Mouse (Mus musculus): Measurements from ENCODE around the gene Med12l. TPM values are rescaled to one million over a fixed set of nuclear protein-coding genes. Genes with fewer than 3 reads are reported as not detected.
A peak's percentile ranks its signal among the peaks of the same experiment; 100 is the strongest.

The Med12l gene
- total and polyA plus RNA-seq, 3 experiments, result 0.16 TPM; not detected in 2

DNA sequence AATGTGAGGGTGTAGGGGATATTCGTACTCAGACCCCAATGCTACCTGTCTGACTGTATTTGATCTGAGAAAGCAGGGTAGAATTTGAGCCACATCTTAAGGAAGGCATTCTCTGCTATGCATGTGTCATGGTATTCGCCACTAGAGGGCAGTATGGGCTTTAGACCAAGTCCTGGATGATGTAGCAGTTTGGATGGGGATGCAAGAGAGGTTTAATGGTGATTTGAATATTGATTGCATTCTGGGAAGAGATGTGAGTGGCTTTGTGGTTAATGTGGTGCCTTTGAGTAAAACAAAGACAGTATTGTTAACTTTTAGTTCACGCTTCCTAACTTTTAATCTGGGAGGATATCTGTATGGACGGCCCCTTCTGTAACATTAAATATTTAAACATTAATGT lies 73.7 kb downstream of the Med12l start:
- Histone ChIP-seq H3K9me3 (replicated peaks) (no peaks in the 10 kb centered on the region), H3K27me3 (ENCODE audit: insufficient read depth, low read length) (peaks cover 3% of the 10 kb centered on the region; the same call in 1 of the 2 replicates), H3K4me3 (ENCODE audit: low read depth, low read length) (no peak overlapping the region), H3K36me3 (replicated peaks) (no peaks in the 10 kb centered on the region), H3K4me1 (ENCODE audit: insufficient read depth, low read depth, low read length) (no peaks in the 10 kb centered on the region)
- no peak for TF ChIP-seq GATA1 (IDR thresholded peaks at IDR 0.05; ENCODE audit: borderline replicate concordance, low read length)
- peak; percentile 64 for TF ChIP-seq CTCF (IDR thresholded peaks at IDR 0.05; ENCODE audit: low read depth, low read length)
- peak; percentile 19 for DNase-seq (ENCODE audit: low spot score)
- peak; percentile 22; the same call in 1 of the 2 replicates for ATAC-seq (ENCODE audit: extremely low read depth, insufficient number of reproducible peaks, low FRiP score, poor library complexity, severe bottlenecking)

DNA sequence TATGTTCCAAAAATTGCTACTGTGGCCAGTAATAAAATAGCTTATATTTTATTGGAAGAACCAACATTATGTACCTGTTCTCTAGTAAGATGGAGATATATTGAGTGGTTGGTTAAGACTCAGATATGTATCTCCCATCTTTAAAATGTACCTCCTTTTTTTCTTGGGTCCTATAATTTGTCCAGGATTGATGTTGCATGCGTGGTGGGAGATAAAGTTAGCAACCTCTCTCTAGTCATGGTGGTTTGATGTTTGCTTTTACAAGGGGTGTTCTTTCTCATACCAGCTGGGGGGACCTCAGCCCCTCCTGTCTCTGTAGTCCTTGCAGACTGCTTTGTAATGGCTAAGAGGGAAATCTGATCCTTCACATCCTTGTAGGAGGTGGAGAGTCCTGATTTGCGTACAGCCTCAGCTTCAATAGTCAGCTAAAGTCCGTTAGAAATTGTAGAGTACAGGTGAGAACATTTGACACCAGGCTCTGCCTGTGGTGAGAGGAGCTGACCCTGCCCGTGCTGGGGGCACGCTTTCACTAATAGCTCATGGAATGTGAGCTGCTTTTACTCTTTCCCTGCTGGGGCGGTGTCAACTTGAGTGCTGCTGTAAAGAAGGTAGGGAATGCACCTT lies 74.8 kb downstream of the Med12l start:
- DNase-seq (ENCODE audit: low spot score) (no peak), ATAC-seq (ENCODE audit: extremely low read depth, insufficient number of reproducible peaks, low FRiP score, poor library complexity, severe bottlenecking) (no peak)
- Histone ChIP-seq H3K4me1 (ENCODE audit: insufficient read depth, low read depth, low read length) (no peaks in the 10 kb centered on the region), H3K36me3 (replicated peaks) (no peaks in the 10 kb centered on the region), H3K9me3 (replicated peaks) (no peaks in the 10 kb centered on the region), H3K4me3 (ENCODE audit: low read depth, low read length) (no peak overlapping the region), H3K27me3 (ENCODE audit: insufficient read depth, low read length) (peaks cover 3% of the 10 kb centered on the region; the same call in 1 of the 2 replicates)
- TF ChIP-seq TAL1 (conservative IDR thresholded peaks at IDR 0.05; ENCODE audit: low read depth, low read length) (no peak), GATA1 (IDR thresholded peaks at IDR 0.05; ENCODE audit: borderline replicate concordance, low read length) (no peak), POLR2AphosphoS5 (IDR thresholded peaks at IDR 0.05; ENCODE audit: insufficient replicate concordance, low read depth, low read length) (no peak)

GRCm38 (mm10) chr3:59080919-59081318 lies 75.3 kb downstream of the Med12l start:
- peaks cover 3% of the 10 kb centered on the region; the same call in 1 of the 2 replicates for H3K27me3 ChIP-seq (ENCODE audit: insufficient read depth, low read length)
- TF ChIP-seq CTCF (IDR thresholded peaks at IDR 0.05; ENCODE audit: low read depth, low read length) (no peak), TAL1 (conservative IDR thresholded peaks at IDR 0.05; ENCODE audit: low read depth, low read length) (no peak), POLR2AphosphoS5 (IDR thresholded peaks at IDR 0.05; ENCODE audit: insufficient replicate concordance, low read depth, low read length) (no peak), GATA2 (IDR thresholded peaks at IDR 0.05; ENCODE audit: borderline replicate concordance, low read depth, low read length) (no peak), GATA1 (IDR thresholded peaks at IDR 0.05; ENCODE audit: borderline replicate concordance, low read length) (no peak)
- H3K4me3 ChIP-seq (ENCODE audit: low read depth, low read length), result no peak overlapping the region
- no peaks in the 10 kb centered on the region for H3K36me3 ChIP-seq (replicated peaks)
- ATAC-seq (ENCODE audit: extremely low read depth, insufficient number of reproducible peaks, low FRiP score, poor library complexity, severe bottlenecking) (no peak), DNase-seq (ENCODE audit: low spot score) (no peak)
- H3K4me1 ChIP-seq (ENCODE audit: insufficient read depth, low read depth, low read length), result no peaks in the 10 kb centered on the region
- no peaks in the 10 kb centered on the region for H3K9me3 ChIP-seq (replicated peaks)

- TF ChIP-seq CTCF (IDR thresholded peaks at IDR 0.05; ENCODE audit: low read depth, low read length) (no peak), GATA1 (IDR thresholded peaks at IDR 0.05; ENCODE audit: borderline replicate concordance, low read length) (no peak), TAL1 (conservative IDR thresholded peaks at IDR 0.05; ENCODE audit: low read depth, low read length) (no peak), POLR2AphosphoS5 (IDR thresholded peaks at IDR 0.05; ENCODE audit: insufficient replicate concordance, low read depth, low read length) (no peak)
- H3K4me1 ChIP-seq (ENCODE audit: insufficient read depth, low read depth, low read length), result no peaks in the 10 kb centered on the region
- ATAC-seq (ENCODE audit: extremely low read depth, insufficient number of reproducible peaks, low FRiP score, poor library complexity, severe bottlenecking) (no peak), DNase-seq (ENCODE audit: low spot score) (no peak)
- no peaks in the 10 kb centered on the region for H3K9me3 ChIP-seq (replicated peaks)
- H3K4me3 ChIP-seq (ENCODE audit: low read depth, low read length), result no peak overlapping the region
- H3K27me3 ChIP-seq (ENCODE audit: insufficient read depth, low read length), result 0 out of 2 replicates have a peak, but pooled peaks cover 5% of the 10 kb centered on the region
- H3K36me3 ChIP-seq (replicated peaks), result no peaks in the 10 kb centered on the region
Measured at GRCm38 (mm10) chr3:59092702-59093101, 87.1 kb downstream of the Med12l start.

GRCm38 (mm10) chr3:59097421-59097820 lies 91.8 kb downstream of the Med12l start:
- ATAC-seq (ENCODE audit: extremely low read depth, insufficient number of reproducible peaks, low FRiP score, poor library complexity, severe bottlenecking) (no peak), DNase-seq (ENCODE audit: low spot score) (no peak)
- Histone ChIP-seq H3K27me3 (ENCODE audit: insufficient read depth, low read length) (no peaks in the 10 kb centered on the region), H3K4me1 (ENCODE audit: insufficient read depth, low read depth, low read length) (no peaks in the 10 kb centered on the region), H3K4me3 (ENCODE audit: low read depth, low read length) (no peak overlapping the region), H3K36me3 (replicated peaks) (no peaks in the 10 kb centered on the region), H3K9me3 (replicated peaks) (no peaks in the 10 kb centered on the region)
- TF ChIP-seq TAL1 (conservative IDR thresholded peaks at IDR 0.05; ENCODE audit: low read depth, low read length) (no peak), CTCF (IDR thresholded peaks at IDR 0.05; ENCODE audit: low read depth, low read length) (no peak), GATA1 (IDR thresholded peaks at IDR 0.05; ENCODE audit: borderline replicate concordance, low read length) (no peak), POLR2AphosphoS5 (IDR thresholded peaks at IDR 0.05; ENCODE audit: insufficient replicate concordance, low read depth, low read length) (no peak), GATA2 (IDR thresholded peaks at IDR 0.05; ENCODE audit: borderline replicate concordance, low read depth, low read length) (no peak)

DNA sequence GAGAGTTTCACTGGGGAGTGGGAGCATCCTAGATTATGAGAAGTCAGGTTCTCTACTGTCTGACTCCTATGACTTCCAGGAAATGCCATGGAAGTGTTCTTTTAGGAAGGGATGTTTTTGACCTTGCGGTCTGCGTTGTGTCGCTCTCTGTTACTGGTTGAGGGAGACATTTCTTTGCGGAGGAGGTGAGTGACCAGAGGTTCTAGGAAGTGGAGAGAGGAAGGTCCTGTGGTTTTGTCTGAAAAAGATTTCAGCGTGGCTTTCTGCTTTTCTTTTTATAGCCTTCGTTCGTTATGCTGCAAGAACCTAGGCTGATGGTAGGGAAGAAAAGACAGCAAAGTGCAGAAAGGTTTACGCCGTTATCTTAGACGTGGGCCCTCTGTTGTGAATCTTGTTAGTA lies 92.9 kb downstream of the Med12l start:
- H3K36me3 ChIP-seq (replicated peaks), result no peaks in the 10 kb centered on the region
- TF ChIP-seq GATA1 (IDR thresholded peaks at IDR 0.05; ENCODE audit: borderline replicate concordance, low read length) (no peak), GATA2 (IDR thresholded peaks at IDR 0.05; ENCODE audit: borderline replicate concordance, low read depth, low read length) (no peak), POLR2AphosphoS5 (IDR thresholded peaks at IDR 0.05; ENCODE audit: insufficient replicate concordance, low read depth, low read length) (no peak), CTCF (IDR thresholded peaks at IDR 0.05; ENCODE audit: low read depth, low read length) (no peak), TAL1 (conservative IDR thresholded peaks at IDR 0.05; ENCODE audit: low read depth, low read length) (no peak)
- no peak overlapping the region for H3K4me3 ChIP-seq (ENCODE audit: low read depth, low read length)
- ATAC-seq (ENCODE audit: extremely low read depth, insufficient number of reproducible peaks, low FRiP score, poor library complexity, severe bottlenecking), result no peak
- H3K9me3 ChIP-seq (replicated peaks), result no peaks in the 10 kb centered on the region
- H3K4me1 ChIP-seq (ENCODE audit: insufficient read depth, low read depth, low read length), result no peaks in the 10 kb centered on the region
- DNase-seq (ENCODE audit: low spot score), result no peak
- H3K27me3 ChIP-seq (ENCODE audit: insufficient read depth, low read length), result no peaks in the 10 kb centered on the region; the same call in 1 of the 2 replicates
